Mouse (Mus musculus): ENCODE results near the gene Gpr31b. TPM values are rescaled to one million over a fixed set of nuclear protein-coding genes. Genes with fewer than 3 reads are reported as not detected.
"Not testable (repeated sequence)": the region's sequence is repeated elsewhere in the genome, so short reads cannot be mapped to it uniquely, and the experiment has no call there.

The Gpr31b gene
- total RNA-seq (2021): not detected
- long read RNA-seq, experiment 1: 0 reads
- long read RNA-seq, experiment 2: 0 reads

GRCm38 (mm10) chr17:13052124-13052813, at the start of gene Gpr31b:
Gene Gpr31b (minus strand): TSS chr17:13052296.
- not testable (repeated sequence) for DNase-seq (ENCODE audit: low spot score in 2 of 2)

- not testable (repeated sequence) for DNase-seq (ENCODE audit: low spot score in 2 of 2)
Measured at GRCm38 (mm10) chr17:13092960-13093359, 40.9 kb upstream of the Gpr31b start.

GRCm38 (mm10) chr17:13092100-13092764, 40.1 kb upstream of the Gpr31b start:
- DNase-seq (ENCODE audit: low spot score in 2 of 2): not testable (repeated sequence)

- DNase-seq (ENCODE audit: low spot score in 2 of 2): not testable (repeated sequence)
Measured at GRCm38 (mm10) chr17:13091510-13091909, 39.4 kb upstream of the Gpr31b start.

GRCm38 (mm10) chr17:13069227-13069626, 17.1 kb upstream of the Gpr31b start:
- not testable (repeated sequence) for DNase-seq (ENCODE audit: low spot score in 2 of 2)

GRCm38 (mm10) chr17:13067864-13068385, 15.8 kb upstream of the Gpr31b start:
- not testable (repeated sequence) for DNase-seq (ENCODE audit: low spot score in 2 of 2)

GRCm38 (mm10) chr17:13062882-13063281, 10.8 kb upstream of the Gpr31b start:
- not testable (repeated sequence) for DNase-seq (ENCODE audit: low spot score in 2 of 2)

GRCm38 (mm10) chr17:13060804-13061203, 8.7 kb upstream of the Gpr31b start, which contains the start of gene Tcp10b:
Gene Tcp10b (plus strand): TSS chr17:13061104.
- not testable (repeated sequence) for DNase-seq (ENCODE audit: low spot score in 2 of 2)

- DNase-seq (ENCODE audit: low spot score in 2 of 2): peak in 1 of 2 experiments; percentile 15
Measured at GRCm38 (mm10) chr17:13043846-13044673, 8.0 kb downstream of the Gpr31b start.

GRCm38 (mm10) chr17:13036627-13037192, 15.4 kb downstream of the Gpr31b start:
- DNase-seq (ENCODE audit: low spot score in 2 of 2): not testable (repeated sequence)

GRCm38 (mm10) chr17:13013316-13013715, 38.8 kb downstream of the Gpr31b start:
- DNase-seq (ENCODE audit: low spot score in 2 of 2): no peak

GRCm38 (mm10) chr17:13009887-13010286, 42.2 kb downstream of the Gpr31b start:
- no peak for DNase-seq (ENCODE audit: low spot score in 2 of 2)

GRCm38 (mm10) chr17:13008528-13008927, 43.6 kb downstream of the Gpr31b start:
- no peak for DNase-seq (ENCODE audit: low spot score in 2 of 2)

- peak; percentile 98 to 99 for DNase-seq (ENCODE audit: low spot score in 2 of 2)
Measured at GRCm38 (mm10) chr17:13007730-13008425, 44.2 kb downstream of the Gpr31b start.

GRCm38 (mm10) chr17:13006984-13007383, 45.1 kb downstream of the Gpr31b start:
- DNase-seq (ENCODE audit: low spot score in 2 of 2): no peak

GRCm38 (mm10) chr17:13006546-13006945, 45.5 kb downstream of the Gpr31b start, which contains the start of gene Sod2:
Gene Sod2 (plus strand): TSS chr17:13006846.
- not testable (repeated sequence) for DNase-seq (ENCODE audit: low spot score in 2 of 2)

GRCm38 (mm10) chr17:13004436-13004835, 47.7 kb downstream of the Gpr31b start:
- not testable (repeated sequence) for DNase-seq (ENCODE audit: low spot score in 2 of 2)

GRCm38 (mm10) chr17:13002243-13002642, 49.9 kb downstream of the Gpr31b start:
- not testable (repeated sequence) for DNase-seq (ENCODE audit: low spot score in 2 of 2)

All from gastrocnemius, postnatal 4 days (tissue).